Mouse (Mus musculus): ENCODE data around the gene Ubac1. TPM values are rescaled to one million over a fixed set of nuclear protein-coding genes. Genes with fewer than 3 reads are reported as not detected.

Ubac1 gene
- polyA plus RNA-seq, 1 experiment from 2014 or later, result 40.6 TPM

DNA sequence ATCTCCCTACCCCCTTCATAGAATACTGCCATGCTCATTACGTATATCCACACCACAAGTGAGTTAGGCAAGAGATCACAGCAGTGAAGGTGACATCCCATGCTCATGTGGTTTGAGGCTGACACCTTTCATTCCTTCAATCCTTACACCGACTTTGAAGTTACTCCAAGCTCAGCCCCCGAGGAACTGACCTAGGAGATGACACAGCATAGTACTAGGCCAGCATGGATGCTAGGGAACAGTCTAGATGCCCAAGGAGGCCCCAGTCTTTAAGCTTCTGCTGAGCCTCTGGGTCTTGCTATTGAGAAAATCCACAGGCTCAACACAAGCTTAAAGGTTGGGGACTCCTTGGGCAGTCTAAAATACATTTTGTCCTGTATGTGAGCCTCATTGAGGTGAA lies 1.6 kb downstream of the Ubac1 start:
- Histone ChIP-seq H3K27me3 (replicated peaks; ENCODE audit: insufficient read depth, low read length) (no peaks in the 10 kb centered on the region), H3K4me1 (ENCODE audit: insufficient read depth, low read depth, low read length) (no peaks in the 10 kb centered on the region), H3K9ac (replicated peaks; ENCODE audit: low read depth) (no peak overlapping the region), H3K27ac (ENCODE audit: low read length) (no peak overlapping the region), H3K9me3 (ENCODE audit: low read length) (no peaks in the 10 kb centered on the region), H3K4me3 (ENCODE audit: low read depth, low read length) (no peak overlapping the region), H3K4me2 (replicated peaks; ENCODE audit: low read depth, low read length) (no peak overlapping the region), H3K36me3 (ENCODE audit: insufficient read depth, low read length) (0 out of 2 replicates have a peak, but pooled peaks cover 4% of the 10 kb centered on the region)
- ATAC-seq, result no peak
- WGBS, result 79% methylated on average over 3 of the region's 3 CpGs
- no peak for TF ChIP-seq EP300 (IDR thresholded peaks at IDR 0.05)
- no peak for TF ChIP-seq CTCF (IDR thresholded peaks at IDR 0.05)
- DNase-seq (ENCODE audit: low spot score), result no peak

DNA sequence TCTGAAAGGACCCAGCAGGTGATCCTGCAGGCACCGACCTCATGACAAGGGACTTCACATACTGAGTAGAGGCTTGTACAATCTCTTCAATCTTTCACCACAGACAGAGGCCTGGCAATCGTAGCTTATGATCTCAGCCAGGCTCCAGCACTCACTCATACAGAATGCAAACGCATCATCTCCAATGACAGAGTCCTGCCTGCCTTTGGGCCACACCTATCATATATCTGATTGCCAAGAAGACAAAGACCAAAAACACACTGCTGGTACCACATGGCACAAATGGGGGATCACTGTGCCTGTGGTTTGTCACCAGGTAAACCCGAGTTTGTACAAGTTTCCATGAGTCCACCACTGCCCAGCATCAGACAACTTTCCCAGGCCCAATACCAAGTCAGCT lies 4.2 kb downstream of the Ubac1 start:
- Histone ChIP-seq H3K4me3 (ENCODE audit: low read depth, low read length) (no peak overlapping the region), H3K36me3 (ENCODE audit: insufficient read depth, low read length) (peaks cover 13% of the 10 kb centered on the region; the same call in 1 of the 2 replicates), H3K4me2 (replicated peaks; ENCODE audit: low read depth, low read length) (no peak overlapping the region), H3K27ac (ENCODE audit: low read length) (no peak overlapping the region), H3K27me3 (replicated peaks; ENCODE audit: insufficient read depth, low read length) (no peaks in the 10 kb centered on the region), H3K9me3 (ENCODE audit: low read length) (no peaks in the 10 kb centered on the region), H3K4me1 (ENCODE audit: insufficient read depth, low read depth, low read length) (no peaks in the 10 kb centered on the region), H3K9ac (replicated peaks; ENCODE audit: low read depth) (no peak overlapping the region)
- 83% methylated on average over 4 of the region's 4 CpGs for WGBS
- TF ChIP-seq EP300 (IDR thresholded peaks at IDR 0.05) (no peak), CTCF (IDR thresholded peaks at IDR 0.05) (no peak)
- no peak for ATAC-seq
- no peak for DNase-seq (ENCODE audit: low spot score)

- TF ChIP-seq CTCF (IDR thresholded peaks at IDR 0.05) (no peak), EP300 (IDR thresholded peaks at IDR 0.05) (no peak)
- Histone ChIP-seq H3K4me3 (ENCODE audit: low read depth, low read length) (no peak overlapping the region), H3K4me1 (ENCODE audit: insufficient read depth, low read depth, low read length) (no peaks in the 10 kb centered on the region), H3K27me3 (replicated peaks; ENCODE audit: insufficient read depth, low read length) (no peaks in the 10 kb centered on the region), H3K27ac (ENCODE audit: low read length) (no peak overlapping the region), H3K4me2 (replicated peaks; ENCODE audit: low read depth, low read length) (no peak overlapping the region), H3K9ac (replicated peaks; ENCODE audit: low read depth) (no peak overlapping the region), H3K9me3 (ENCODE audit: low read length) (no peaks in the 10 kb centered on the region), H3K36me3 (ENCODE audit: insufficient read depth, low read length) (peaks cover 39% of the 10 kb centered on the region)
- WGBS, result 81% methylated on average over 3 of the region's 3 CpGs
- DNase-seq (ENCODE audit: low spot score), result no peak
- no peak for ATAC-seq
Measured at GRCm38 (mm10) chr2:26013674-26014073, 7.9 kb downstream of the Ubac1 start.

GRCm38 (mm10) chr2:26011420-26011819 lies 10.1 kb downstream of the Ubac1 start:
- Histone ChIP-seq H3K27ac (ENCODE audit: low read length) (no peak overlapping the region), H3K9me3 (ENCODE audit: low read length) (no peaks in the 10 kb centered on the region), H3K4me1 (ENCODE audit: insufficient read depth, low read depth, low read length) (no peaks in the 10 kb centered on the region), H3K4me3 (ENCODE audit: low read depth, low read length) (no peak overlapping the region), H3K4me2 (replicated peaks; ENCODE audit: low read depth, low read length) (no peak overlapping the region), H3K36me3 (ENCODE audit: insufficient read depth, low read length) (peaks cover 57% of the 10 kb centered on the region), H3K9ac (replicated peaks; ENCODE audit: low read depth) (no peak overlapping the region), H3K27me3 (replicated peaks; ENCODE audit: insufficient read depth, low read length) (no peaks in the 10 kb centered on the region)
- WGBS, result 68% methylated on average over 1 of the region's 1 CpGs
- TF ChIP-seq EP300 (IDR thresholded peaks at IDR 0.05) (no peak), CTCF (IDR thresholded peaks at IDR 0.05) (no peak)
- DNase-seq (ENCODE audit: low spot score) (no peak), ATAC-seq (no peak)

GRCm38 (mm10) chr2:26002001-26002400 lies 19.5 kb downstream of the Ubac1 start:
- no peak overlapping the region for H3K4me2 ChIP-seq (replicated peaks; ENCODE audit: low read depth, low read length)
- ATAC-seq, result no peak
- WGBS, result 95% methylated on average over 2 of the region's 2 CpGs

DNA sequence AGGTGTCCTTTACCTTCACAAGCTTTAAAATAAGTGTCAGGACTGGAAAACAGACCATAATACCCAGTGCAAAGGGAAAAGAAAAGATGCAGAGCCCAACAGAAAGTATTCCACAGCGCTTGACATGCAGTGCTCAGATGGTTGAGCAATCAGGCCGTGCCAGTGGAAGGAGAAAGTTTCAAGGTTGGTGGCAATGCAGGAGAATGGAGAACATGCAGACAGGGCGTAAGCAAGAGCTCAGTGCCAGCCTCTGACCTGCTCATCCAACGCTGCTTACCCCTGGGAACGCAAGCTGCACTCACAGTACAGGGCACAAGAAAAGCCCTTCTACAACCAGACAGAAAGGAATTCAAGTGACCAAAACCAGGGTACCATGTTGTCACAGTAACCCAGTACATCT lies 20.4 kb downstream of the Ubac1 start:
- ATAC-seq, result no peak
- H3K27ac ChIP-seq (ENCODE audit: low read length), result no peak overlapping the region
- TF ChIP-seq EP300 (IDR thresholded peaks at IDR 0.05), result no peak
- no peak for TF ChIP-seq CTCF (IDR thresholded peaks at IDR 0.05)

More at GRCm38 (mm10) chr2:26002001-26002400, 19.5 kb downstream of the Ubac1 start:
- TF ChIP-seq EP300 (IDR thresholded peaks at IDR 0.05), result no peak
- no peak for TF ChIP-seq CTCF (IDR thresholded peaks at IDR 0.05)
- H3K4me3 ChIP-seq (ENCODE audit: low read depth, low read length), result no peak overlapping the region
- H3K9ac ChIP-seq (replicated peaks; ENCODE audit: low read depth), result no peak overlapping the region
- no peak for DNase-seq (ENCODE audit: low spot score)
- peaks cover 34% of the 10 kb centered on the region for H3K36me3 ChIP-seq (ENCODE audit: insufficient read depth, low read length)
- no peaks in the 10 kb centered on the region for H3K9me3 ChIP-seq (ENCODE audit: low read length)
- no peaks in the 10 kb centered on the region for H3K27me3 ChIP-seq (replicated peaks; ENCODE audit: insufficient read depth, low read length)
- no peak overlapping the region for H3K27ac ChIP-seq (ENCODE audit: low read length)
- no peaks in the 10 kb centered on the region for H3K4me1 ChIP-seq (ENCODE audit: insufficient read depth, low read depth, low read length)

DNA sequence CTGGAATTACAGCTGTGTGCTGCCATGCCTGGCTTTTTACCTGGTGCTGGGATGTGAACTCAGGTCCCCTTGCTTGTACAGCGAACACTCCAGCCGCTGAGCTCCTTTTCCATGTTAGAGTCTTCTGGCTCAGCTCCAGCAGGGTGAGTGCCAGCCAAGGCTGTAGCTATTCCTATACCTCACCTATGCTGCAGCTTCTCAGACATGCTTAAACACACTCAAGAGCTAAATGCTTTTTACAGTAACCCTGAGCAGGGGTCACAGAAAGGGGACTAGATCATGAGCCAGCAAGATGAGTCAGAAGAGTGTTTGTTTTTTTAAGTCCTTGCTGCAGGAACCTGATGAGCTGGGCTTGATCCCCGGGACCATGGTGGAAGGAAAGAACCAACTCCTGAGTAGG lies 23.8 kb downstream of the Ubac1 start:
- no peak overlapping the region for H3K4me3 ChIP-seq (ENCODE audit: low read depth, low read length)
- H3K4me2 ChIP-seq (replicated peaks; ENCODE audit: low read depth, low read length), result no peak overlapping the region
- H3K27me3 ChIP-seq (replicated peaks; ENCODE audit: insufficient read depth, low read length), result no peaks in the 10 kb centered on the region
- H3K4me1 ChIP-seq (ENCODE audit: insufficient read depth, low read depth, low read length), result no peaks in the 10 kb centered on the region
- DNase-seq (ENCODE audit: low spot score) (no peak), ATAC-seq (no peak)
- no peaks in the 10 kb centered on the region for H3K9me3 ChIP-seq (ENCODE audit: low read length)
- no peak for TF ChIP-seq EP300 (IDR thresholded peaks at IDR 0.05)
- no peak for TF ChIP-seq CTCF (IDR thresholded peaks at IDR 0.05)
- 52% methylated on average over 3 of the region's 3 CpGs for WGBS
- no peak overlapping the region for H3K27ac ChIP-seq (ENCODE audit: low read length)
- peaks cover 8% of the 10 kb centered on the region for H3K36me3 ChIP-seq (ENCODE audit: insufficient read depth, low read length)
- no peak overlapping the region for H3K9ac ChIP-seq (replicated peaks; ENCODE audit: low read depth)

More for the DNA sequence above, 20.4 kb downstream of the Ubac1 start:
- WGBS, result 96% methylated on average over 5 of the region's 5 CpGs
- Histone ChIP-seq H3K4me2 (replicated peaks; ENCODE audit: low read depth, low read length) (no peak overlapping the region), H3K9ac (replicated peaks; ENCODE audit: low read depth) (no peak overlapping the region), H3K27me3 (replicated peaks; ENCODE audit: insufficient read depth, low read length) (no peaks in the 10 kb centered on the region), H3K9me3 (ENCODE audit: low read length) (no peaks in the 10 kb centered on the region), H3K4me3 (ENCODE audit: low read depth, low read length) (no peak overlapping the region), H3K4me1 (ENCODE audit: insufficient read depth, low read depth, low read length) (no peaks in the 10 kb centered on the region), H3K36me3 (ENCODE audit: insufficient read depth, low read length) (peaks cover 30% of the 10 kb centered on the region)
- DNase-seq (ENCODE audit: low spot score), result no peak
